Mouse (Mus musculus) heart, adult 2 months (tissue): Measurements from ENCODE around the gene Rasa3.

Experiments
- CTCF ChIP-seq: fragments of 200-600 bp; IDR thresholded peaks from 2 replicates; pipeline ENCODE4 v1.8.1; 2022; ENCODE audit warnings: antibody characterized with exemption, mild to moderate bottlenecking, moderate library complexity
- EP300 ChIP-seq: fragments of 200-500 bp; IDR thresholded peaks from 2 replicates; pipeline ENCODE4 v1.6.1; 2011; ENCODE audit warnings: low read depth, low read length, control low read depth; ENCODE audit not compliant: insufficient read depth
- POLR2A ChIP-seq: fragments of 200-500 bp; IDR thresholded peaks from 2 replicates; pipeline ENCODE4 v1.6.1; 2011; ENCODE audit warnings: mild to moderate bottlenecking, low read depth, low read length, control low read depth; ENCODE audit not compliant: insufficient read depth

- TF ChIP-seq POLR2A, result no peak
- TF ChIP-seq EP300, result no peak
- no peak for TF ChIP-seq CTCF
Measured at GRCm38 (mm10) chr8:13686426-13686825, 9.0 kb upstream of the Rasa3 start.
